Mouse (Mus musculus) stomach, postnatal 0 days (tissue): ENCODE data around the gene Acoxl. TPM values are rescaled to one million over a fixed set of nuclear protein-coding genes. Genes with fewer than 3 reads are reported as not detected.

Experiments used
- ATAC-seq: fragments of 200-750 bp; cut with Nextera tagmentation; 2 replicates; pipeline ENCODE4 v1.8.0; 2017; ENCODE audit not compliant: low FRiP score, low TSS enrichment
- DNase-seq: peaks from one replicate; pipeline ENCODE4 v3.0.0-alpha.2; 2016; ENCODE audit warnings: low spot score
- H3K27ac ChIP-seq: fragments of 300-500 bp; sonication (generic); replicated peaks from 2 replicates; pipeline ENCODE4 v1.5.1; 2014; ENCODE audit warnings: mild to moderate bottlenecking, control low read depth
- H3K27me3 ChIP-seq: fragments of 300-500 bp; sonication (generic); 2 replicates; pipeline ENCODE4 v1.6.1; 2014; ENCODE audit warnings: low read length; ENCODE audit not compliant: control insufficient read depth, insufficient read depth
- H3K36me3 ChIP-seq: fragments of 300-500 bp; sonication (generic); 2 replicates; pipeline ENCODE4 v1.6.1; 2014; ENCODE audit warnings: low read length, mixed read lengths; ENCODE audit not compliant: control insufficient read depth, insufficient read depth
- H3K4me1 ChIP-seq: fragments of 300-500 bp; sonication (generic); replicated peaks from 2 replicates; pipeline ENCODE4 v1.6.1; 2014; ENCODE audit warnings: antibody characterized with exemption; ENCODE audit not compliant: control insufficient read depth, insufficient read depth
- H3K4me2 ChIP-seq: fragments of 300-500 bp; sonication (generic); replicated peaks from 2 replicates; pipeline ENCODE4 v1.6.1; 2014; ENCODE audit warnings: low read depth, mild to moderate bottlenecking, control low read depth, moderate library complexity
- H3K4me3 ChIP-seq: fragments of 300-500 bp; sonication (generic); 2 replicates; pipeline ENCODE4 v1.5.1; 2014; ENCODE audit warnings: low read depth, low read length, control low read depth
- H3K9ac ChIP-seq: fragments of 300-500 bp; sonication (generic); 2 replicates; pipeline ENCODE4 v1.6.1; 2014; ENCODE audit warnings: mild to moderate bottlenecking, low read length, control low read depth, mixed read lengths
- H3K9me3 ChIP-seq: fragments of 300-500 bp; sonication (generic); 2 replicates; pipeline ENCODE4 v1.6.1; 2016; ENCODE audit warnings: low read length; ENCODE audit not compliant: control insufficient read depth
- CTCF ChIP-seq: IDR thresholded peaks from 2 replicates; pipeline ENCODE4 v1.5.1; 2016; ENCODE audit warnings: antibody characterized with exemption, low read depth, mild to moderate bottlenecking, moderate library complexity
- EP300 ChIP-seq: optimal IDR thresholded peaks from 2 replicates; pipeline ENCODE3; 2016; ENCODE audit warnings: antibody characterized with exemption
- WGBS: fragments of 180-500 bp; shearing (Covaris S2); extraction: QIAGEN DNeasy Blood & Tissue Kit; methylation state at CpG from one replicate; pipeline ENCODE4 v1.1.7; 2014; 5-methylcytosine and 5-hydroxymethylcytosine counted together
- polyA plus RNA-seq: library from polyadenylated mRNA; unstranded; fragments of >200 nt; fragmentation: Nextera tagmentation; extraction: Ambion mirVana; gene quantifications from 2 replicates; pipeline ENCODE4 v1.2.1, GENCODE M21; 2015

Acoxl gene
- polyA plus RNA-seq, 1 experiment from 2014 or later, result 0.17 TPM

DNA sequence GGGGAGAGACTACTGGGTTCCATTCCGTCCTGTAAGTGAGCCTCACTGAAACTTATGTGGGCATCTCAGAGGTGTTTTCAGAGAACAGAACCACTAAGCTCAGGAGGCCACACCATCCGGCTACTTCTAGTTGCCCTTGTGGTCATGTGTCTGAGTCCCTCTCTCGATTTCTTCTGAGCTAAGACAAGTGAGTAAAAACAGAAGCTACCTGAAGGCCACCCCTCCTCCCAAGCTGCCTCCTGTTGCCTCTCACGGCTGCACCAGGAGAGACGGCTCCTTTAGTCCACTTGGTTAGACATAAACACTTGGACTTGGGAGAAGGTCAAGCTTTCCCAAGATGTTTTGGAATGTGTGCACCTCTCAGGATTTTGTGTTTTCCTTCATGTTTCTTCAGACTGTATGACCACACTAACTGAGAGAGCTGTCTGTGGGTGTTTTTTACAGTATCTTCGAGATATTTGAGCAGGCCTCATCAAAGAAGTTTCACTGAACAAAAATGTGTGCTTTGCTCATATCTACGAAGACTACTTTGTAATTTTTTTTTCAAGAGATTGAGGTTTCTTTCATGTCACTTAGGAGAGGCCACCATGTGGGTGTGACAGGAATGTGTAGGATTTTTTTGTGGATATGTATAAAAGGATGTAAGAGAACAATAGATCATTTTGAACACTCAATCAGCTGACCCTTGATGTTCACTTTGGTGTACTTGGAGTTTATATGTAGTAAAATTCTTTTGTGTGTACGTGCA is 249.3 kb downstream of the Acoxl start:
- ATAC-seq (no peak), DNase-seq (no peak)

DNA sequence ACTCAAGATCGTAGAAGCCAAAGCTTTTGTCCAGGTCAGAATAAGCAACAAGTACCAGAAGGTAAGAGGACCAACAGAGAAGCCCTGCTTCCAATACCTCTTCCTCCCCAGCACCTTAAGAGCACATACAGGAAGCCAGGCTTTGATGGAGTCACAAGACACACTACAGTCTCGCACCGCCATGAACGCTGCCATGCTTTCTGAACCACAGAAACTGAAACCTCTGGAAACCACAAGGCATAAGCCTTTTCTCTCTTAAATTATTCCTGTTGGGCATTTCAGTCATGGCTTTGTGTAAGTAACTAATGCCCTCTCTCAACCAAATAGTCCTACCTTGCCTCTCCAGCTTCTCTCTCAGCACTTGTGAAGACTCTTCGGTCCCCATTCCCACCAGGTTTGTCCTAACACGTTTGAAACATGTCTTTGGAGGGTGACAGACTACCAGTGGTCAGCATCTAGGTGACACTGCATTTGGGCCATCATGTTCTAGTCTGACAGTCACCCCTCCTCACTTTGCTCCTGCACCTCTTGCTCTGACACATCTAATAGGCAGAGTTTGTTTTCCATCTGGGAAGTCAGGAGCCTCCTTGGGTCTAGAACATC is 251.7 kb downstream of the Acoxl start:
- Histone ChIP-seq H3K4me1 (no peaks in the 10 kb centered on the region), H3K9ac (no peak overlapping the region), H3K4me2 (no peak overlapping the region), H3K36me3 (no peaks in the 10 kb centered on the region), H3K4me3 (no peak overlapping the region), H3K27ac (no peak overlapping the region), H3K9me3 (no peaks in the 10 kb centered on the region), H3K27me3 (no peaks in the 10 kb centered on the region)
- TF ChIP-seq EP300, result no peak
- no peak for TF ChIP-seq CTCF
- WGBS, result 92% methylated on average over 6 of the region's 6 CpGs
- no peak for ATAC-seq
- DNase-seq, result no peak

More for the DNA sequence above, 249.3 kb downstream of the Acoxl start:
- H3K27me3 ChIP-seq, result no peaks in the 10 kb centered on the region
- H3K9me3 ChIP-seq, result no peaks in the 10 kb centered on the region
- no peak overlapping the region for H3K4me2 ChIP-seq
- 68% methylated on average over 8 of the region's 8 CpGs for WGBS
- no peaks in the 10 kb centered on the region for H3K36me3 ChIP-seq
- no peaks in the 10 kb centered on the region for H3K4me1 ChIP-seq
- TF ChIP-seq CTCF (no peak), EP300 (no peak)
- no peak overlapping the region for H3K4me3 ChIP-seq
- no peak overlapping the region for H3K27ac ChIP-seq
- no peak overlapping the region for H3K9ac ChIP-seq

DNA sequence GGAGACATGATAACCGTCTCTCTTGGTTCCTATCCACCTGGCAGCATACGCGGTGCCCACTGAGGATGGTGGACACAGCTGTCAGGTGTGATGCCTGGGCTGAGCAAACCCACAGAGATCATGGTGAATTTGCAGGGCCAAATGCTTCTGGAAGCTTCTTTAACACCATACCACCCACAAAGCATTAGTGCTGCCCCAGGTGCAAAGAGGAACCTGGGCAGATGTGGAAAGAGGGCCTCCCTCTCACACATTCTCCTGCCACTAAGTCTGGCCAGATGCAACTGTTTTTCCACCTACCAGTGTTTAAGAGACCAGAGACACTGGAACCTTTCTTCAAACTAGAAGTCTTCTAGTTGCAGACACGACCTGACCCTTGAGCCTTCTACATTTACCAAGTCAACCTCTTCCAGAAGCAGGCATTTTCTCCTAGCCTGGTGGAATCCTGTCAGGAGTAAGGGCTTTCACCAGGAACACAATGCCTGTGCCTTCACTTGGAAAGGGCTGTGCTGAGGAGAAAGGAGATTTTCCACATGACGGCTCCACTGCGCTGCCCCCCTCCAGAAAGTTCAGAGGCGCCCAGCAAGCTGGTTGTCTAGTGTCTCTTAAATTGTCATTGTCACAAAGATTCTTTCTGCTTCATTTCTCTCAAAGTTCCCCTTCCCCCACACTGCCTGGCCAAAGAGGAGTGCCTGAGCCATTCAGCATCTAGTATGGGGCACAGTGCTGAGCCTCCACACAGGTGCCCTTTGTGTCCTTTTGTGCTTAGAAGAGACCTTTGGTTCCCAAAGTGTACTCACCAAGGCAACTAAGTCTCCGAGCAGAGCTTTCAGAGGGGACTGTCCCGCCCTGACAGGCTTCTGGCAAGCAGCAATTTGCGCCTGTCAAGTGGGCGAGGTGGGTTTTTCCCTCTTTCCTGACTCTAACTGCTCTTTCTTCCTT is 253.0 kb downstream of the Acoxl start:
- Histone ChIP-seq H3K4me3 (no peak overlapping the region), H3K4me2 (no peak overlapping the region), H3K27ac (no peak overlapping the region), H3K27me3 (no peaks in the 10 kb centered on the region), H3K4me1 (no peaks in the 10 kb centered on the region), H3K9ac (no peak overlapping the region), H3K9me3 (no peaks in the 10 kb centered on the region), H3K36me3 (no peaks in the 10 kb centered on the region)
- no peak for DNase-seq
- no peak for TF ChIP-seq EP300
- WGBS, result 81% methylated on average over 11 of the region's 11 CpGs
- no peak for ATAC-seq

DNA sequence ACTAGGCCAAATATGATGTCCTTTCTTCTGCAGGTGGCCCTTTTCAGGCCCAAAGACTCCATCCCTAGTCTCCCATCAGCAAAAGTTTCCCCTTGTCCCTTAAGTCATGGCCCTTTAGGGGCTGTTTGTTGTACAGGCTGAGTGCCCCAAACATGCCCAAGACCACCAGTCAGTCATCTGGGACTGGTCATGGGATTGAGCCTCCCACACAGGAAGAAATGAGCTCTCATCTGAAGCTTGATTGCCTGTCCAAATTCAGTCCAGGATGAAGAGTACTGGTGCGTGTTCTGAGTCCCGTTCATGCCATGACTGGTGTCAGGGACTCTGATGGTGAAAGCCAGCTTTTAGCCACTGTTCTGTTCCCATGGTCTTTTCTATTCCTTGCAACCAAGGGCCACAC is 253.8 kb downstream of the Acoxl start:
- 91% methylated on average over 2 of the region's 2 CpGs for WGBS
- Histone ChIP-seq H3K36me3 (no peaks in the 10 kb centered on the region), H3K9ac (no peak overlapping the region), H3K9me3 (no peaks in the 10 kb centered on the region), H3K4me1 (no peaks in the 10 kb centered on the region), H3K4me2 (no peak overlapping the region), H3K4me3 (no peak overlapping the region), H3K27ac (no peak overlapping the region), H3K27me3 (no peaks in the 10 kb centered on the region)
- ATAC-seq (no peak), DNase-seq (no peak)
- TF ChIP-seq CTCF, result no peak
- TF ChIP-seq EP300, result no peak

DNA sequence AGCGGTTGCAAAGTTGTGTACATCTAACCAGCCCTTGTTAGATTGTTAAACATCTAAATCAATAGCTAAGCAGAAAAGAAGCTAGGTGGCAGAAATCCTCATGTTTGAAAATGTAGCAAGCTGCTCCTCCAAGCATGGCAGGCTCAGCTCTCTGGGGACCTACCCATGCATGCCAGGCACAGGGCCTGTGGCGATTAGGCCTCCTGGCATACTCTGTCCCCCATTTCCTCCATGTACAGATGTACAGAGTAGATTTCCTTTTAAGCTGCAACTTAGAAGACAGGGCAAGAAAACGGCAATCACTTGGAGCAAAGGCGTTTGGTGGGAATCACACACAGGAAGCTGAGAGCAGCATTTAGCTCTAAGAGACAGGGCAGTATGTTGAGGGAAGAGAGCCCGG is 255.5 kb downstream of the Acoxl start:
- ATAC-seq, result no peak
- H3K4me1 ChIP-seq, result no peaks in the 10 kb centered on the region
- H3K27ac ChIP-seq, result no peak overlapping the region

More for the DNA sequence above, 255.5 kb downstream of the Acoxl start:
- 67% methylated on average over 5 of the region's 5 CpGs for WGBS
- Histone ChIP-seq H3K9ac (no peak overlapping the region), H3K4me2 (no peak overlapping the region), H3K9me3 (no peaks in the 10 kb centered on the region), H3K27me3 (no peaks in the 10 kb centered on the region), H3K4me3 (no peak overlapping the region), H3K36me3 (no peaks in the 10 kb centered on the region)
- TF ChIP-seq CTCF (no peak), EP300 (no peak)
- DNase-seq, result no peak
